Mouse (Mus musculus): ENCODE results near the gene Sgip1. TPM values are rescaled to one million over a fixed set of nuclear protein-coding genes. Genes with fewer than 3 reads are reported as not detected.

Sgip1 gene
- polyA plus RNA-seq, 1 experiment from 2014 or later, result 7.9 TPM

- WGBS, result 67% methylated on average over 17 of the region's 17 CpGs
- Histone ChIP-seq H3K9me3 (replicated peaks) (no peaks in the 10 kb centered on the region), H3K4me1 (no peaks in the 10 kb centered on the region), H3K36me3 (no peaks in the 10 kb centered on the region), H3K4me2 (replicated peaks) (no peak overlapping the region), H3K9ac (no peak overlapping the region), H3K27me3 (no peaks in the 10 kb centered on the region), H3K27ac (replicated peaks) (no peak overlapping the region), H3K4me3 (replicated peaks) (no peak overlapping the region)
- no peak for ATAC-seq (ENCODE audit: insufficient number of reproducible peaks, low FRiP score, low TSS enrichment, low read depth)
Measured at GRCm38 (mm10) chr4:102955294-102955956, 214.3 kb downstream of the Sgip1 start.

- Histone ChIP-seq H3K9ac (no peak overlapping the region), H3K4me3 (replicated peaks) (no peak overlapping the region), H3K4me2 (replicated peaks) (no peak overlapping the region), H3K36me3 (no peaks in the 10 kb centered on the region), H3K4me1 (no peaks in the 10 kb centered on the region), H3K9me3 (replicated peaks) (no peaks in the 10 kb centered on the region), H3K27ac (replicated peaks) (no peak overlapping the region), H3K27me3 (no peaks in the 10 kb centered on the region)
- WGBS, result 91% methylated on average over 5 of the region's 5 CpGs
- ATAC-seq (ENCODE audit: insufficient number of reproducible peaks, low FRiP score, low TSS enrichment, low read depth), result no peak
Measured at GRCm38 (mm10) chr4:102959409-102959808, 218.3 kb downstream of the Sgip1 start.

GRCm38 (mm10) chr4:102964174-102964573 lies 223.1 kb downstream of the Sgip1 start:
- Histone ChIP-seq H3K27ac (replicated peaks) (no peak overlapping the region), H3K27me3 (no peaks in the 10 kb centered on the region), H3K9ac (no peak overlapping the region), H3K4me3 (replicated peaks) (no peak overlapping the region), H3K36me3 (no peaks in the 10 kb centered on the region), H3K4me1 (no peaks in the 10 kb centered on the region), H3K9me3 (replicated peaks) (no peaks in the 10 kb centered on the region), H3K4me2 (replicated peaks) (no peak overlapping the region)
- WGBS, result 62% methylated on average over 3 of the region's 3 CpGs
- no peak for ATAC-seq (ENCODE audit: insufficient number of reproducible peaks, low FRiP score, low TSS enrichment, low read depth)

- no peak overlapping the region for H3K4me3 ChIP-seq (replicated peaks)
- H3K9ac ChIP-seq, result no peak overlapping the region
- ATAC-seq (ENCODE audit: insufficient number of reproducible peaks, low FRiP score, low TSS enrichment, low read depth), result no peak
- no peaks in the 10 kb centered on the region for H3K4me1 ChIP-seq
- H3K9me3 ChIP-seq (replicated peaks), result no peaks in the 10 kb centered on the region
- no peak overlapping the region for H3K4me2 ChIP-seq (replicated peaks)
- 77% methylated on average over 15 of the region's 15 CpGs for WGBS
- no peaks in the 10 kb centered on the region for H3K36me3 ChIP-seq
- no peaks in the 10 kb centered on the region for H3K27me3 ChIP-seq
- no peak overlapping the region for H3K27ac ChIP-seq (replicated peaks)
Measured at GRCm38 (mm10) chr4:102967811-102968210, 226.7 kb downstream of the Sgip1 start.

- H3K9me3 ChIP-seq (replicated peaks), result no peaks in the 10 kb centered on the region
- H3K36me3 ChIP-seq, result no peaks in the 10 kb centered on the region
- ATAC-seq (ENCODE audit: insufficient number of reproducible peaks, low FRiP score, low TSS enrichment, low read depth), result no peak
- no peak overlapping the region for H3K4me2 ChIP-seq (replicated peaks)
- H3K27ac ChIP-seq (replicated peaks), result no peak overlapping the region
- no peaks in the 10 kb centered on the region for H3K4me1 ChIP-seq
- H3K4me3 ChIP-seq (replicated peaks), result no peak overlapping the region
- no peak overlapping the region for H3K9ac ChIP-seq
- H3K27me3 ChIP-seq, result no peaks in the 10 kb centered on the region
- 86% methylated on average over 5 of the region's 5 CpGs for WGBS
Measured at GRCm38 (mm10) chr4:102969599-102969998, 228.5 kb downstream of the Sgip1 start.

- no peaks in the 10 kb centered on the region for H3K27me3 ChIP-seq
- H3K9me3 ChIP-seq (replicated peaks), result no peaks in the 10 kb centered on the region
- H3K4me3 ChIP-seq (replicated peaks), result no peak overlapping the region
- H3K27ac ChIP-seq (replicated peaks), result no peak overlapping the region
- ATAC-seq (ENCODE audit: insufficient number of reproducible peaks, low FRiP score, low TSS enrichment, low read depth), result no peak
- no peaks in the 10 kb centered on the region for H3K4me1 ChIP-seq
- 52% methylated on average over 5 of the region's 5 CpGs for WGBS
- H3K36me3 ChIP-seq, result no peaks in the 10 kb centered on the region
- H3K4me2 ChIP-seq (replicated peaks), result no peak overlapping the region
- H3K9ac ChIP-seq, result no peak overlapping the region
Measured at GRCm38 (mm10) chr4:102971159-102971558, 230.1 kb downstream of the Sgip1 start.

GRCm38 (mm10) chr4:102972071-102972470 lies 231.0 kb downstream of the Sgip1 start:
- 64% methylated on average over 3 of the region's 3 CpGs for WGBS
- H3K4me2 ChIP-seq (replicated peaks), result no peak overlapping the region
- no peaks in the 10 kb centered on the region for H3K36me3 ChIP-seq
- no peak overlapping the region for H3K27ac ChIP-seq (replicated peaks)
- H3K9ac ChIP-seq, result no peak overlapping the region
- no peaks in the 10 kb centered on the region for H3K27me3 ChIP-seq
- no peaks in the 10 kb centered on the region for H3K9me3 ChIP-seq (replicated peaks)
- ATAC-seq (ENCODE audit: insufficient number of reproducible peaks, low FRiP score, low TSS enrichment, low read depth), result no peak
- H3K4me1 ChIP-seq, result no peaks in the 10 kb centered on the region
- H3K4me3 ChIP-seq (replicated peaks), result no peak overlapping the region

- WGBS, result 55% methylated on average over 5 of the region's 5 CpGs
- ATAC-seq (ENCODE audit: insufficient number of reproducible peaks, low FRiP score, low TSS enrichment, low read depth), result no peak
Measured at GRCm38 (mm10) chr4:102974172-102974571, 233.1 kb downstream of the Sgip1 start.

GRCm38 (mm10) chr4:102976290-102977275 lies 235.5 kb downstream of the Sgip1 start:
- no peak for ATAC-seq (ENCODE audit: insufficient number of reproducible peaks, low FRiP score, low TSS enrichment, low read depth)
- WGBS, result 50% methylated on average over 12 of the region's 12 CpGs
- Histone ChIP-seq H3K27ac (replicated peaks) (no peak overlapping the region), H3K27me3 (no peaks in the 10 kb centered on the region; the same call in 1 of the 2 replicates), H3K4me2 (replicated peaks) (no peak overlapping the region), H3K36me3 (no peaks in the 10 kb centered on the region), H3K4me1 (peaks cover 14% of the 10 kb centered on the region), H3K4me3 (replicated peaks) (no peak overlapping the region), H3K9me3 (replicated peaks) (no peaks in the 10 kb centered on the region), H3K9ac (no peak overlapping the region)

More at GRCm38 (mm10) chr4:102974172-102974571, 233.1 kb downstream of the Sgip1 start:
- H3K9me3 ChIP-seq (replicated peaks), result no peaks in the 10 kb centered on the region
- no peak overlapping the region for H3K4me3 ChIP-seq (replicated peaks)
- no peak overlapping the region for H3K4me2 ChIP-seq (replicated peaks)
- no peak overlapping the region for H3K27ac ChIP-seq (replicated peaks)
- H3K9ac ChIP-seq, result no peak overlapping the region
- H3K4me1 ChIP-seq, result peaks cover 14% of the 10 kb centered on the region
- no peaks in the 10 kb centered on the region for H3K36me3 ChIP-seq
- H3K27me3 ChIP-seq, result no peaks in the 10 kb centered on the region; the same call in 1 of the 2 replicates

GRCm38 (mm10) chr4:102977778-102978321 lies 236.8 kb downstream of the Sgip1 start:
- 12% methylated on average over 16 of the region's 16 CpGs for WGBS
- H3K27ac ChIP-seq (replicated peaks), result no peak overlapping the region
- peak overlapping the region; percentile 58 for H3K4me2 ChIP-seq (replicated peaks)
- H3K9me3 ChIP-seq (replicated peaks), result no peaks in the 10 kb centered on the region
- no peaks in the 10 kb centered on the region for H3K36me3 ChIP-seq
- H3K4me3 ChIP-seq (replicated peaks), result peak overlapping the region; percentile 28; the same call in 1 of the 2 replicates
- ATAC-seq (ENCODE audit: insufficient number of reproducible peaks, low FRiP score, low TSS enrichment, low read depth), result no peak
- H3K4me1 ChIP-seq, result peaks cover 14% of the 10 kb centered on the region
- H3K27me3 ChIP-seq, result no peaks in the 10 kb centered on the region; the same call in 1 of the 2 replicates
- H3K9ac ChIP-seq, result no peak overlapping the region

GRCm38 (mm10) chr4:102978440-102978839 lies 237.3 kb downstream of the Sgip1 start, which contains the start of gene Tctex1d1:
TSS of gene Tctex1d1 (plus strand) at chr4:102978606.
- H3K9ac ChIP-seq, result no peak within 1 kb of the TSS
- peak within 1 kb of the TSS; percentile 58 for H3K4me2 ChIP-seq (replicated peaks)
- WGBS, result 2% methylated on average over 13 of the region's 13 CpGs
- H3K27ac ChIP-seq (replicated peaks), result no peak within 1 kb of the TSS
- H3K4me1 ChIP-seq, result peaks cover 14% of the 10 kb centered on the region
- peak within 1 kb of the TSS; percentile 28 for H3K4me3 ChIP-seq (replicated peaks)
- H3K9me3 ChIP-seq (replicated peaks), result no peaks in the 10 kb centered on the region
- no peaks in the 10 kb centered on the region for H3K36me3 ChIP-seq
- no peaks in the 10 kb centered on the region; the same call in 1 of the 2 replicates for H3K27me3 ChIP-seq
- ATAC-seq (ENCODE audit: insufficient number of reproducible peaks, low FRiP score, low TSS enrichment, low read depth), result peak; percentile 19; the same call in 1 of the 2 replicates
